Mouse (Mus musculus): Measurements from ENCODE around the gene Nup133. TPM values are rescaled to one million over a fixed set of nuclear protein-coding genes. Genes with fewer than 3 reads are reported as not detected.

Nup133 gene
- polyA plus RNA-seq, 1 experiment from 2014 or later: 51.8 TPM

- no peak overlapping the region for H3K9ac ChIP-seq (replicated peaks)
- H3K4me1 ChIP-seq: peaks cover 18% of the 10 kb centered on the region
- H3K9me3 ChIP-seq: no peaks in the 10 kb centered on the region
- H3K27ac ChIP-seq (replicated peaks): no peak overlapping the region
- H3K27me3 ChIP-seq: peaks cover 12% of the 10 kb centered on the region
- no peaks in the 10 kb centered on the region for H3K36me3 ChIP-seq
- ATAC-seq (ENCODE audit: low FRiP score, low read depth): no peak
- H3K4me2 ChIP-seq (replicated peaks): no peak overlapping the region
- WGBS: 94% methylated on average over 2 of the region's 2 CpGs
- H3K4me3 ChIP-seq: no peak overlapping the region
These were observed 66.7 kb downstream of the Nup133 start for GRCm38 (mm10) chr8:123882412-123882811.

GRCm38 (mm10) chr8:123880821-123881350, 68.2 kb downstream of the Nup133 start:
- no peak for ATAC-seq (ENCODE audit: low FRiP score, low read depth)
- Histone ChIP-seq H3K27me3 (peaks cover 8% of the 10 kb centered on the region), H3K36me3 (no peaks in the 10 kb centered on the region), H3K4me2 (replicated peaks) (no peak overlapping the region), H3K9me3 (no peaks in the 10 kb centered on the region), H3K9ac (replicated peaks) (no peak overlapping the region), H3K4me1 (peaks cover 18% of the 10 kb centered on the region), H3K27ac (replicated peaks) (no peak overlapping the region), H3K4me3 (no peak overlapping the region)
- WGBS: 62% methylated on average over 4 of the region's 4 CpGs

- no peak overlapping the region for H3K27ac ChIP-seq (replicated peaks)
- 74% methylated on average over 10 of the region's 10 CpGs for WGBS
- H3K36me3 ChIP-seq: no peaks in the 10 kb centered on the region
- H3K27me3 ChIP-seq: peaks cover 3% of the 10 kb centered on the region; the same call in 1 of the 2 replicates
- H3K9me3 ChIP-seq: no peaks in the 10 kb centered on the region
- H3K4me1 ChIP-seq: peaks cover 17% of the 10 kb centered on the region
- no peak overlapping the region for H3K4me3 ChIP-seq
- H3K4me2 ChIP-seq (replicated peaks): no peak overlapping the region
- ATAC-seq (ENCODE audit: low FRiP score, low read depth): no peak
- no peak overlapping the region for H3K9ac ChIP-seq (replicated peaks)
These were observed 68.8 kb downstream of the Nup133 start for GRCm38 (mm10) chr8:123880271-123880670.

GRCm38 (mm10) chr8:123877865-123878264, 71.2 kb downstream of the Nup133 start:
- no peak for ATAC-seq (ENCODE audit: low FRiP score, low read depth)
- no peaks in the 10 kb centered on the region for H3K4me1 ChIP-seq
- no peak overlapping the region for H3K27ac ChIP-seq (replicated peaks)
- H3K27me3 ChIP-seq: no peaks in the 10 kb centered on the region
- no peak overlapping the region for H3K4me3 ChIP-seq
- H3K9me3 ChIP-seq: no peaks in the 10 kb centered on the region
- no peak overlapping the region for H3K9ac ChIP-seq (replicated peaks)
- no peaks in the 10 kb centered on the region for H3K36me3 ChIP-seq
- H3K4me2 ChIP-seq (replicated peaks): no peak overlapping the region
- 77% methylated on average over 2 of the region's 2 CpGs for WGBS

GRCm38 (mm10) chr8:123874324-123874723, 74.7 kb downstream of the Nup133 start:
- no peak overlapping the region for H3K9ac ChIP-seq (replicated peaks)
- no peaks in the 10 kb centered on the region for H3K9me3 ChIP-seq
- H3K4me1 ChIP-seq: no peaks in the 10 kb centered on the region
- H3K27me3 ChIP-seq: no peaks in the 10 kb centered on the region
- no peak overlapping the region for H3K4me2 ChIP-seq (replicated peaks)
- WGBS: 81% methylated on average over 11 of the region's 11 CpGs
- no peak overlapping the region for H3K27ac ChIP-seq (replicated peaks)
- H3K36me3 ChIP-seq: no peaks in the 10 kb centered on the region
- ATAC-seq (ENCODE audit: low FRiP score, low read depth): no peak
- H3K4me3 ChIP-seq: no peak overlapping the region

- no peak overlapping the region for H3K27ac ChIP-seq (replicated peaks)
- ATAC-seq (ENCODE audit: low FRiP score, low read depth): no peak
- H3K36me3 ChIP-seq: no peaks in the 10 kb centered on the region
- no peak overlapping the region for H3K4me2 ChIP-seq (replicated peaks)
- no peak overlapping the region for H3K4me3 ChIP-seq
- 88% methylated on average over 6 of the region's 6 CpGs for WGBS
- H3K4me1 ChIP-seq: no peaks in the 10 kb centered on the region
- H3K27me3 ChIP-seq: no peaks in the 10 kb centered on the region
- no peak overlapping the region for H3K9ac ChIP-seq (replicated peaks)
- H3K9me3 ChIP-seq: no peaks in the 10 kb centered on the region
These were observed 75.7 kb downstream of the Nup133 start for GRCm38 (mm10) chr8:123873364-123873763.

GRCm38 (mm10) chr8:123872048-123872447, 77.0 kb downstream of the Nup133 start:
- Histone ChIP-seq H3K4me3 (no peak overlapping the region), H3K9me3 (no peaks in the 10 kb centered on the region), H3K4me1 (no peaks in the 10 kb centered on the region), H3K27me3 (no peaks in the 10 kb centered on the region), H3K36me3 (no peaks in the 10 kb centered on the region), H3K4me2 (replicated peaks) (no peak overlapping the region), H3K9ac (replicated peaks) (no peak overlapping the region), H3K27ac (replicated peaks) (no peak overlapping the region)
- ATAC-seq (ENCODE audit: low FRiP score, low read depth): no peak
- 79% methylated on average over 9 of the region's 9 CpGs for WGBS

- no peaks in the 10 kb centered on the region; the same call in 1 of the 2 replicates for H3K4me1 ChIP-seq
- 15% methylated on average over 5 of the region's 5 CpGs for WGBS
- no peak overlapping the region for H3K27ac ChIP-seq (replicated peaks)
- H3K27me3 ChIP-seq: peaks cover 29% of the 10 kb centered on the region
- ATAC-seq (ENCODE audit: low FRiP score, low read depth): no peak
- no peaks in the 10 kb centered on the region for H3K36me3 ChIP-seq
- no peak overlapping the region for H3K4me2 ChIP-seq (replicated peaks)
- H3K9me3 ChIP-seq: no peaks in the 10 kb centered on the region
- H3K9ac ChIP-seq (replicated peaks): no peak overlapping the region
- H3K4me3 ChIP-seq: no peak overlapping the region
These were observed 82.1 kb downstream of the Nup133 start for GRCm38 (mm10) chr8:123866971-123867370.

- WGBS: 86% methylated on average over 7 of the region's 7 CpGs
- H3K4me3 ChIP-seq: no peak overlapping the region
- no peak overlapping the region for H3K27ac ChIP-seq (replicated peaks)
- ATAC-seq (ENCODE audit: low FRiP score, low read depth): no peak
- no peaks in the 10 kb centered on the region for H3K36me3 ChIP-seq
- no peaks in the 10 kb centered on the region for H3K9me3 ChIP-seq
- peaks cover 41% of the 10 kb centered on the region for H3K27me3 ChIP-seq
- no peak overlapping the region for H3K4me2 ChIP-seq (replicated peaks)
- no peaks in the 10 kb centered on the region; the same call in 1 of the 2 replicates for H3K4me1 ChIP-seq
- no peak overlapping the region for H3K9ac ChIP-seq (replicated peaks)
These were observed 83.3 kb downstream of the Nup133 start for GRCm38 (mm10) chr8:123865786-123866185.

- Histone ChIP-seq H3K4me3 (peak overlapping the region; percentile 94; the same call in 1 of the 2 replicates), H3K27me3 (peaks cover 43% of the 10 kb centered on the region), H3K9ac (replicated peaks) (no peak overlapping the region), H3K4me2 (replicated peaks) (peak overlapping the region; percentile 86; the same call in 1 of the 2 replicates), H3K36me3 (no peaks in the 10 kb centered on the region), H3K9me3 (no peaks in the 10 kb centered on the region), H3K4me1 (peaks cover 13% of the 10 kb centered on the region), H3K27ac (replicated peaks) (no peak overlapping the region)
- no peak for ATAC-seq (ENCODE audit: low FRiP score, low read depth)
- 80% methylated on average over 4 of the region's 4 CpGs for WGBS
These were observed 88.7 kb downstream of the Nup133 start for GRCm38 (mm10) chr8:123860386-123860785.

GRCm38 (mm10) chr8:123859648-123860259, 89.3 kb downstream of the Nup133 start, which contains the start of gene Ccsap:
Ccsap (minus strand) TSS chr8:123860209.
- peak within 1 kb of the TSS; percentile 94 for H3K4me3 ChIP-seq
- H3K4me2 ChIP-seq (replicated peaks): peak within 1 kb of the TSS; percentile 86
- no peaks in the 10 kb centered on the region for H3K36me3 ChIP-seq
- H3K4me1 ChIP-seq: peaks cover 13% of the 10 kb centered on the region
- peaks cover 43% of the 10 kb centered on the region for H3K27me3 ChIP-seq
- no peaks in the 10 kb centered on the region for H3K9me3 ChIP-seq
- H3K27ac ChIP-seq (replicated peaks): peak within 1 kb of the TSS; percentile 81
- H3K9ac ChIP-seq (replicated peaks): peak within 1 kb of the TSS; percentile 81
- peak; percentile 83 for ATAC-seq (ENCODE audit: low FRiP score, low read depth)
- WGBS: 2% methylated on average over 48 of the region's 48 CpGs

- Histone ChIP-seq H3K27me3 (peaks cover 36% of the 10 kb centered on the region), H3K9ac (replicated peaks) (peak overlapping the region; percentile 81), H3K4me3 (peak overlapping the region; percentile 94), H3K4me1 (peaks cover 13% of the 10 kb centered on the region), H3K4me2 (replicated peaks) (peak overlapping the region; percentile 86), H3K27ac (replicated peaks) (peak overlapping the region; percentile 81), H3K36me3 (no peaks in the 10 kb centered on the region), H3K9me3 (no peaks in the 10 kb centered on the region)
- peak; percentile 94 for ATAC-seq (ENCODE audit: low FRiP score, low read depth)
- WGBS: under 1% methylated on average over 79 of the region's 79 CpGs
These were observed 90.0 kb downstream of the Nup133 start for GRCm38 (mm10) chr8:123858941-123859647.
